7 mouse cellular contexts compared by ENCODE assay signal in genomic region chr10:57448051-57448716, GRCm38 (mm10). TPM values are rescaled to one million over a fixed set of nuclear protein-coding genes. Genes with fewer than 3 reads are reported as not detected.
DNase-seq lines count a peak whose midpoint lies in the region; ATAC-seq and TF ChIP-seq lines count a peak whose summit lies in the region.

No protein-coding gene starts in this region.

- DNase-seq in adipocyte (ENCODE audit: low spot score): peak; percentile 62
- peak; percentile 79 for DNase-seq in cerebellum, postnatal 36 days
- peak; percentile 72 to 89 for DNase-seq in frontal cortex, postnatal 36 days (ENCODE audit: low spot score in 2 of 2)
- peak; percentile 87 for DNase-seq in induced T-regulatory cell, adult 2 months (ENCODE audit: low read depth)
- DNase-seq in left cerebral cortex, adult 2 months (ENCODE audit: extremely low spot score in 1 of 2, low spot score in 2 of 2): peak; percentile 74 to 81
- peak; percentile 76 for DNase-seq in right cerebral cortex, postnatal 14 days

- peak; percentile 80 for TF ChIP-seq CTCF in left cerebral cortex, adult 2 months (IDR thresholded peaks at IDR 0.05)

- peak overlapping the region; percentile 37 for H3K4me3 ChIP-seq in left cerebral cortex, adult 2 months

- intact Hi-C loops in left cerebral cortex, adult 2 months (cut with DNase I): loop anchor here (2.0 kb wide), 1 partner anchor 1075 kb away; no protein-coding TSS in a partner anchor

- ATAC-seq in megakaryocyte, adult 5-6 weeks (ENCODE audit: poor library complexity, severe bottlenecking): peak; percentile 98

- no peak overlapping the region for H3K27ac ChIP-seq in left cerebral cortex, adult 2 months

RNA-seq across cellular contexts. Expression of gene Hsf2, which starts 38.0 kb away (rescaled TPM):
- total RNA-seq in left cerebral cortex, adult 2 months (2021): 10 to 100 TPM; 29.2 to 30.2 TPM
- 23.1 and 25.7 TPM in 2 replicates for total RNA-seq in megakaryocyte, adult 5-6 weeks (2015)
- 36.6 and 41.8 TPM in 2 replicates for total RNA-seq in megakaryocyte, adult 5-6 weeks (2017)
